Mouse (Mus musculus) kidney, adult 8-10 months (tissue): ENCODE data around the gene Mc1r.

Experiments used
- DNase-seq, 2 experiments: peaks; one replicate each; pipeline ENCODE4 v3.0.0; 2022

The Mc1r gene

DNA sequence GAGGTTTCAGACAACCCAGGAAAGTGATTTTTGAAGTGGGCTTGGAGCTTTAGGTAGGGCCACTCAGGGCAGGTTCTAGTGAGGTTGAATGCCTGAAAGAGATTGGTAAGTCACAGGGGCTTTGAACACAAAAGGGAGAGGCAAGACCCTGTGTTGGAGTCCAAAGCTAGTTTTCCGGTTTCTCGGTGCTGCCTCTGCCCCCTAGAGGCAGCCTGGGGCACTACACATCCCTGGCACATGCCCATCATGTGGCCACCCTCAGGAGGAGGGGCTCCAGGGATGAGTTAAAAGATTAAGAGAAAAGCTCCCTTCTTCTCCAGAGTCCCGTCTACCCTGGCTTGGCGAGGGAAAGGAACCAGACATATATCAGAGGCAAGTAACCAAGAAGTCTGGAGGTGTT, at the start of gene Mc1r:
Mc1r (plus strand) TSS at position 322 of the 400 bp plus-strand sequence.
- peak; percentile 49 to 67 for DNase-seq

DNA sequence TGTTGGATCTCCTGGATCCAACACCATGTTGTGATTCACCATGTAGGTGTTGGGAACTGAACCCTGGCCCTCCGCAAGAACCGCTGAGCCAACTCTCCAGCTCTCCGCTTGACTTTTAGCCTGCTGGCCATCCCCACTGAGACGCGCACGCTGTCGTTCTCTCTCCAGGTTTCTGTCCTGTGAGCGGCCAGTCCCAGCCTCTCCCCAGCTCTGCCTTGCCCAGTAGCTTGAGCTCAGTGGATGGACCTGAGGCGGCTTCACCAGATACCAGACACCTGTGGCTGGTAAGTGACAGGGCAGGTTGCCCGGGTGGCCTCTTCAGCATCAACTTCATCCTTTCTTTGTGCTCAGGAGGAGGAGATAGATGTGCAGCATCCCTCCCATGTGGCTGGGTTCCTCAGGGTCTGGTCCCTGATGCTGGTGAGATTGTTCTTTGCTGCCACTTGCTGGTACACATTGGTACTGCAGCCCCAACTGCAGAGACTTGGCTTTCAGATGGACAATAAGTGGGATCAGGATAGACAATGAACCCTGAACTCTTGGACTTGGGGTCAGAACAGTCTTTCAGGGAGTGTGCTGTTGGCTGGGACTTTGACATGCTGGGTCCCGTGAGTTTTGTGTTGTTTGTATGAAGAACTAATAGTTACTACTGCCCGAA, 45.7 kb upstream of the Mc1r start:
- peak; percentile 76 to 93 for DNase-seq

DNA sequence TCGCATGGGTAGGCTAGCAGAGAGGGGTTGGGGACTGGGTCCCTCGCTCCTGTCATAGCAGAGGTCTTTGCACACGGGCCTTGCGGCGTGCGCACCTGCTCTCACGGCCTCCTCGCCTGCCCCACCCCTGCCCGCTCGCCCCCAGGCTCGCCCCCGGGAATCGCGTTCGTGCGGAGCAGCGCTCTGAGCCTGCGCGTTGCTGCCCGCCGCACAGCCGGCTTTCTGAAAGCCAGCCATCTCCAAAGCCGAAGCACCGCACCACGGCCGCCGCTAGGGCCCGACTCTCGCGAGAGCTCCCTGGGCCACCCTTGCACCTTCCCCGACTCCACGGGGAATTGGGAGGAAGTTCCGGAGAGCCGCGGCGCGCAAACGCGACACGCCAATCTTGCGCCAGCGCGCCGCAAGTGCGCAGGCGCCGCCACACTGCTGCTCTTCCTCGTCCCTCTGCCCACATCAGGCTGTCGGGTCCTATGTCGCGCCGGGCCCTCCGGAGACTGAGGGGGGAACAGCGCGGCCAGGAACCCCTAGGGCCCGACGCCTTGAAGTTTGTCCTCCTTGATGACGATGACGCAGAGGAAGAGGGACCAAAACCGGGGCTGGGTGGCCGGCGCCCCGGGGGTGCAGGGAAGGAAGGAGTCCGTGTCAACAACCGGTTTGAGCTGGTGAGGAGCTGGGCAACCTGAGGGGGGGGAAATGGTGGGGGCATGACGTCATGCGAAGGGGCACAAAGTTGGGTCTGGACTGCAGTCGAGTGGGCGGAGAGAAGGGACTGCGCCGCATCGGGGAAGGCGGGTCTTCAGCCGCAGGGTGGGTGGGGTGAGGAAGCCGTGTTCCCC, 33.3 kb upstream of the Mc1r start, which contains the start of gene Tcf25:
Tcf25 (plus strand) TSS at position 351 of the 836 bp plus-strand sequence.
- DNase-seq: peak; percentile 94 to 96

DNA sequence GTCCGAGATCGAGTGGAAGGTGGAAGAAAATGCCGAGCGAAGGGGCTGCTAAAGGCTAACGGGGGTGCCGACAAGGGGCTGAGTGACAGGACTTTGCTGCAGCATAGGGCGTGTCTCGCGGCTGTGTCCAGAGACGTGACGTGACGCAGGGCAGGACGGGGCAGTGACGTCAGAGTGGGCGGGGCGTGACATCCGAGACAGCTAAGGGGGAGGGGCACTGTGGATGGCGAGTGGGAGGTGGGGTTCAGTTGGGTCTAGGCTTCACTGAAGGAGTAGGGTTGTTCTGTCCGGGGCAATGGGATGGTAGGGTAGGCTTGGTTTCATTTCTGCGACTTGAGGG, 32.7 kb upstream of the Mc1r start:
- peak; percentile 90 to 93 for DNase-seq

DNA sequence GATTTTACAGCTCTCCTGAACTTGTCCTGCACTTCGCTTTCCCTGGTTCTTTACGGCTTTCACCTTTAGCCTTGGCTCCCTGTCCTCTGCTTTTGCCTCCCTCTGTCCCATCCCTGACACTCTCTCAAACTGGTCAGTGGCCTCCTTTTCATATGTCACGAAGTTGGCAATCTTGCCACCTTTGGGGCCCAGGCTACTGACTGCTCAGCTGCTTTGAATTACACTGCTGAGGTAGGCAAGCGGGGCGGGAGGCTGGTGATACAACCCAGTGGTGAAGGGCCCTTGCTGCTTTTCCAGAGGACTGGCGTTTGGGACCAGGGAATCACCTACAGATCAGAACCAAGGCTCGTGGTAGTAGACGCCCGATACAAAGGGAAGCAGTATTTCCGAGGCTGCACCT, 31.2 kb upstream of the Mc1r start:
- DNase-seq: no peak

DNA sequence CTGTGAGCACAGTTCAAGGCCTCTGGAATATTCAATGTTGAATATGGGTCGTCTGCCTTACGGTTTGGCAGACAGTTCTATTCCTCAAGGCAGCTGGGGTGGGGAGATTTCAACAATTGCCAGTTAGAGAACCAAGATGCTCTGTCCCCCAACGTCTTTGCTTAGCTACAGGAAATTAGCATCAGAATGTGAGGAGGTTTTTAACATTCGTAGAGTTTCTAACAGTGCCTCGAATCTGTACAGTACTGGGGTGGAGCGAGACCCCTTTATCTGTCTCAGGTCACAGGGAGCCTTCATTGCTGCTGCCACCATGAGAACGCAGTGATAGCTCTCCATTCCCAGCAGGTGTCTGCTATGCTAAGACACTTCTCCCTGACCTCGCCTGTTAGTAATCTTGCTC, 30.8 kb upstream of the Mc1r start:
- DNase-seq: no peak

DNA sequence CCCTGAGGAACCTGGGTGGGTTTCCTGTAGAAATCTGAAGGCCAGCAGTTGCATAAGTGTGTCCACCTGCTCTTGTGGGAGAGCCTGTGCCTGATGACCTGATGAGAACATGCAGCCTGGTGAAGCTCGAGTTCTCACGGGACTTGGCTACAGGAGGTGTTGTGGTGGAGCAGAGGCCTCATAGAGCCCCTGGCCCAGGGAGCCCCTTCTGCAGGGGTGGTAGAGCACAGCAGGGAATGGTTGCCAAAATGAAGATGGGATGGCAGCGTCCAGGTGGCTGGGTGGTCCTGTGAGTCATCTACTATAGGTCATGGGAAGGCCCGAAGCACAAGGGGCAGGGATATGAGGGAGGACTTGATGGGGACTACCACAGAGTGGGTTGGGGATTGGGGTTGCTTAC, 25.2 kb upstream of the Mc1r start:
- DNase-seq: no peak

DNA sequence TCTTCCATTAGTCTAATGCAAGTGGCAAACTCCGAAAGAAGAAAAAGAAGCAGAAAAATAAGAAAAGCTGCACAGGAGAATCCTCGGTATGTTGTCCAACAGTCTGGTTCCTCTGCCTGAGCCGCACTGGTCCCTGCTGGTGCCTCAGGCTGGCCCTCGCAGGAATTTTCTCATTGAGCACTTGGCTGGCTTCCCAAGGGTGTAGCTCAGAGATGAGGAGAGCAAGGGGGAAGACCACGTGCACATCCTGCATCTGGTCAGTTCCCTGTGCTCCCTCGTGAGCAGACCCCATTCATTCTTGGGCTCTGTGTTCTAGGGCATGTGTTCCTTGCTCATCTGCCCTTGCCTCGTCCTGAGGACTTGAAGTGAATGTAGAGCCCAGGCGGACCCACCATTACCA, 24.4 kb upstream of the Mc1r start:
- DNase-seq: no peak

DNA sequence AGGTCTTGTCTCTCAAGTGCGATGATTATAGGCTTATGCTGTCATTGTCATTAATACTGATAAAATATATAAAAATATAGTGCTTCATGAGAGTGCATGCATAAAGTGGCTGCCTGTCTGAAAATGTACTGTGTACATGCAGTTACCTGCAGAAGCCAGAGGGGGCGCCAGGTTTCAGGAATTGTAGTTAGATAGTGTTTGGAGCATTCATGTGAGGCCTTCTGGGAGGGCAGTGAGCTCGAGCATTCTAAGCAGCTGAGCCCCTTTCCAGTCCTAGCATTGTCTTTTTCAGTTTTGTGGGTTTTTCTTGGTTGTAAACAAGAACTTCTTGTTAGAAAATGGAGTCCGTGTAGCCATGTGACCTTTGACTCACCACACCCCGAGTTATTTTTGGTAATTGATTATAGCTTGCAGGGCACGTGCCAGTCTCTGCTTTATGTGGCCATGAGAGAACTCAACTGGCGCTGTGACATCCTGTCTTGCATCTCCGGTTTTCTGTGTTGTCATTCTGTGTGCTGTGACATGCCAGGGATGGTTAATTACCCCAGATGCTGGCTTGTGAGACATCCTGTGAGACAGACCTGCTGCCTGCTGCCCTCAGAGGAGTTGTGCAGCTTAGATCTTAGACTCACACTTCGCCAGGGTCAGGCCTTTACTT, 21.9 kb upstream of the Mc1r start:
- peak in 1 of 2 experiments; percentile 24 for DNase-seq

DNA sequence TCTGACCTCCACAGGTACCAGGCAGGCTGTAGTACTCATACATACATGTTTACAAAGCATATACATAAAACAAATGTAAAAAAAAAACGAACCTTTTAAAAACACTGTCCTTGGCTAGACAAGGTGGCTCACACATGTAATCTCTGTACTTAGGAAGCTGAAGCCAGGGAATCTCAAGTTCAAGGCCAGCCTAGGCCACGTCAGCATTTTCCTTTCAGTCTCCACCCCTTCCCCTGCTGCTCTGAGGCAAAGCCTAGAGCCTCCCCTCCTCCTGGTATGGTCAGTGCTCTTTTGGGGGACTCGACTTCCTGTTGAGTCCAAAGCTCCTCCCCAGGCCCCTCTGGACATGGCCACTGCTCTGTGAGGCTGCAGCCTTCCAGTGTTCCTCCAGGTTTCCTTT, 19.9 kb upstream of the Mc1r start:
- no peak for DNase-seq

DNA sequence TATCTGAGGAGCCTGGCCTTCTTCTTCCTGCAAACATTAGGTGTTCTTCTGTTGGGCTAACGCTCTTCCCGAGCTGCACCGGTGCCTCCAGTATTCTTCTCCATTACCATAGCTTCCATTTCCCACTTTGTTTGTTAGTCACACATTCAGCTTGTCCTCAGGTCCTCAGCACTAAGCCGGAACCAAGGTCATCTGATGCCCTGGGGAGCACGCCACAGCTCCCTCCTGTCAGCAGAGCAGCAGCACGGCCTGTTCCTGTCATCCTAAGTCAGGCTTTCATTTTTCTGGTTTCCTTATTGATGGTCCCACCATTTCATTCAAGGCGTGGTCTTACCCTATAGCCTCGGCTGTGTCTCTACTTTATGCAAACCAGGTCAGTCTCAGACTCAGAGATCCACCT, 19.1 kb upstream of the Mc1r start:
- no peak for DNase-seq

DNA sequence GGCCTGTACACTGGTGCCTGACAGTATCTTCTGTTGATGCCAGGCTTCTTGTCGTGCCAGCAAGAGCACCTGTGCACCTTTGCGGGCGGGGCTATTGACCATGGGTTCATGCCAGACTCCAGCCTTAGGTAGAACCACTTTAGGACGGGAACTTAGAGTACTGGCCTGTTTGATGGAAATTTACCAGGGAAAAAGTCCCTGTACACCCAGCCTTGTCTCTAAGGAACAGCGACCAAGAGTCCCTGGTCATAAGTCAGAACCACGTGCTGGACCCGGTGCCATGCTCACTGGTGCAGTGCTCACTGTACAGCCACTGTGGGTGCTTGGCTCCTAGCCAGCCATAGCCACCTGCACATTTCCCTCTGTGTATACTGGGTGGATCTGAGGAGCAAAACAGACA, 17.9 kb upstream of the Mc1r start:
- DNase-seq: peak; percentile 51

DNA sequence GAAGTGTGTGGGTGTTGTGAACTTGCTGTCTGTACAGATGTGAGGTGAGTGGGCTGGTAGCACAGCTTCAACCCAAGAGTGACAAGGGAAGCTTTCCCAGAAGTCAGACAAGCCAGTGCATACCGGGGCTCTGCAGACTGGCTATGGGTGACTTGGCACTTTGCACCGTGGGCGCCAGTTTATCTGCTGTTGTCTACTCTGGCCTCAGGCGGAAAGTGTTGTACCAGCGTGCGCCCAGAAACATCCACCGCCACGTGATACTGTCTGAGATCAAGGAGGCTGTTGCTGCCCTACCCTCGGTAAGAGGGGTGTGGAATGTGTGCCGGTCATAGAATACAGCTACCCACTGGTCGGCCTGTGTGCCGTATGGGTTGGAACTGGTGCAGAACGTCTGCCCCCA, 8.6 kb upstream of the Mc1r start:
- no peak for DNase-seq

DNA sequence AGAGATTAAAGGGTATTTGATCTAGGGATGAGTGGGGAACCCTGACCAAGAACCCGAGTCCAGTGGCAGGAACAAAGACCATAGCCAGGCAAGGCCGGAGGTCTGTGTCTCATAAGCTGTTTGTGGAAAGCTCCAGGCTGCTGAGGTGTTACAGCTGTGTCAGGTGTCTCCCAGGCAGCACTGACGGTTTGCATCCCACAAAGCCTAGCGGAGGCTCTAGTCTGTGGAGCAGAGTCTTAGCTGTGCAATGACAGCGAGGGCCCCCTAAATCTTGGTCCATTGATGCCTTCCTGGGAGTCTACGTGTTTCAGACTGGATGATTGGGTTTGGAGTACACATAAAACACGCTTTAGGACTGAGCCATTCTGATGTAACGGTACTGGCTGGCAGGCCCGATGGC, 5.0 kb upstream of the Mc1r start:
- DNase-seq: no peak

DNA sequence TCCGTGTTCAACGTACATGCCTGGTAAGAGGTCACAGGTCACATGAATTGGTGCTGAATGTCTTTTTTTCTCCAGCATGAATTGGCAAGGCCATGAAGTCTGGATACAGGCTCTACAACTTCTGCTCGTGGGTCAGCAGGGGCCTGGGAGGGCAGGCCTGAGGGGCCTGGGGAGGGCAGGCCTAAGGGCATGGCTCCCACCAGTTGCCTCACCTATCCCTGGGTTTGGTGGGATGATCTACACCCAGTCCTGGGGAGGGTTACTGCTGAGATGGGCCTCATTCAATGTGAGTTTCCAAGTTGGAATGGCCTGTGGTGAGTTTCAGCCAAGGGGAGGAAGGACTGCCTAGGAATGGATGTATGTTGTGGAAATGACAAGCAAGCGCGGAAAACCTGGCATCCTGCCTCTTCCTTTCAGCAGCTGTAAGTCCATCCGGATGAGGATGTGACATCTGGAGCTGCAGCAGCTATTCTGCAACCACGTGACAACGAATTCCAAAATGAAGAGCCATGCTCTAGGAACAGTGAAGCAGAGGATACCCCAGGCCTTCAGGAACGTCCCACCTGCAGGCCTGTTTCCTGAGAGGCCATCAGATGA, 4.1 kb upstream of the Mc1r start:
- no peak for DNase-seq

DNA sequence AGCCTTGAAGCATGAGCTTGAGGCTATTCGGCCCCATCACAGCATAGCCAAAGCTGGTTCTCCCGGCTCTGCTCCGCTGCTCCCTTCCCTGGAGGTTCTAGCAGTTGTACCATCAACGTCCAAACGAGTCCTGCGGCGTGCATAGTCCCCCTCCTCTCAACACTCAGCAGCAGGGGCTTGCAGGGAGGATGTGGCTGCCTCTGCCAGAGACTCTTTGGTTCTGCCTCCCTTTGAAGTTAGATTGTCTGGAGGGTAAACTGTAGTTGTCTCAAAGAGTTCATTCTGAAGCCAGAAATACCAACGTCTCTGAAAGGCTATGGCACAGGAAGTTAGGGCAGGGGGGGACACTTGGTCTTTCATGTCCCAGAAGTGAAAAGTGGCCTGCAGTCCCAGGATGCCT, 2.4 kb upstream of the Mc1r start:
- no peak for DNase-seq

DNA sequence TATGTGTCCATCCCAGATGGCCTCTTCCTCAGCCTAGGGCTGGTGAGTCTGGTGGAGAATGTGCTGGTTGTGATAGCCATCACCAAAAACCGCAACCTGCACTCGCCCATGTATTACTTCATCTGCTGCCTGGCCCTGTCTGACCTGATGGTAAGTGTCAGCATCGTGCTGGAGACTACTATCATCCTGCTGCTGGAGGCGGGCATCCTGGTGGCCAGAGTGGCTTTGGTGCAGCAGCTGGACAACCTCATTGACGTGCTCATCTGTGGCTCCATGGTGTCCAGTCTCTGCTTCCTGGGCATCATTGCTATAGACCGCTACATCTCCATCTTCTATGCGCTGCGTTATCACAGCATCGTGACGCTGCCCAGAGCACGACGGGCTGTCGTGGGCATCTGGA, 705 bp downstream of the Mc1r start:
- no peak for DNase-seq

DNA sequence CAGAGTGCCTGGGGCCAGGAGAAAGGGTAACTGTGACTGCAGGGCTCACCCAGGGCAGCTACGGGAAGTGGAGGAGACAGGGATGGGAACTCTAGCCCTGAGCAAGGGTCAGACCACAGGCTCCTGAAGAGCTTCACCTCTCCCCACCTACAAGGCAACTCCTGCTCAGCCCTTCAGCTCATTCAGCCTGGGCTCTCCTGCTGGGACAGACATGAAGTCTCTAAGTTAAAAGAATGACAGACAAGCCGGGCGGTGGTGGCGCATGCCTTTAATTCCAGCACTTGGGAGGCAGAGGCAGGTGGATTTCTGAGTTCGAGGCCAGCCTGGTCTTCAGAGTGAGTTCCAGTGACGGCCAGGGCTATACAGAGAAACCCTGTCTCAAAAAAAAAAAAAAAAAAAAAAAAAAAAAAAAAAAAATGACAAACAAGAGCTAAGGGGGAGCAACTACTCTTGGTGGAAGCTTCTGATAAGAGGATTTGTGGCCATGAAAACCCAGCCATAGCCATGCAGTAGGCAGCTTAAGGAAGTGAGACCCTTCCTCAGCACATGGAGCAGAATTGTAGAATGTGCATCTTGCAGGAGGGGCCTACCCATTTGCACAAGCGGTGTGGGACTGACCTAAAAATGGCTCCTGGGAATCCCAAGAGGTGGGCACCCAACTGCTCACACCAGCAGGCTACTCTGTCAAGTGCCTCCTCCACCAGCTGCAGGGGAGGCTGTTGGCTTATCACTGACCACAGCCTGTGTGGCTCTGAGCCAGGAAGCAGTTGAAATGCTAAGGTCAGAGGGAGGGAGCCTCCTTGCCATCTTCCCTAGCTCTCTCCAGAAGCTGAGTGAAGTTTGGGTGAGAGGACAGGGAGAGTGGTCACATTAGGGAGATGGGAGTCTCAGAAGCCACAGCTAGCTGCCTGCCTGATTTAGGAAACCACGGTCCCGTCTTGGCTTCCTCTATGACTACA, 2.0 kb downstream of the Mc1r start:
- no peak for DNase-seq

DNA sequence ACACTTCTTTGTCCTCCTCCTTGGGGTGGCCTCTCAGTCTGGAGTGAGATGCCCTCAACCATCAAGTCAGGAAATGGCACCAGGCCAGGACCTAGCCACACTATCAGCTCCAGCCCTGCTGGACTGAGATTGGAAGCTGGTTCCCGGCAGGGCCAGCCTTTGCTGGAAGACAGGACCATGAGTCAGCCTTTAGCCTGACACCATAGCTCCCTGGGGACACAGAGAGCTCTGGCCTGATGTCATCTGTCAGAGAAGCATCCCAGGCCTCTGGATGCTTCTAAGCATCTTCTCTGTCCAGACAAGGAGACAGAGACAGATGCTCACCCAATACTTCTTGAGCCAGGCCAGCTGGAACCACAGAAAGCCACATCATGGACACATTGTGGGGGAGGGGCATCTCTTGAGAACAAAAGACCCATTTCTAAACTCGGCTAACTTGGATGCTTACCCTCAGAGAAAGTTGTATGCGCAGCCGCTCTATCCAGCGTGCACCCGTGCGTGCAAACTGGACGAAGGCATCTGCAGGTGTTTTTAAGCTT, 3.2 kb downstream of the Mc1r start:
- DNase-seq: no peak

DNA sequence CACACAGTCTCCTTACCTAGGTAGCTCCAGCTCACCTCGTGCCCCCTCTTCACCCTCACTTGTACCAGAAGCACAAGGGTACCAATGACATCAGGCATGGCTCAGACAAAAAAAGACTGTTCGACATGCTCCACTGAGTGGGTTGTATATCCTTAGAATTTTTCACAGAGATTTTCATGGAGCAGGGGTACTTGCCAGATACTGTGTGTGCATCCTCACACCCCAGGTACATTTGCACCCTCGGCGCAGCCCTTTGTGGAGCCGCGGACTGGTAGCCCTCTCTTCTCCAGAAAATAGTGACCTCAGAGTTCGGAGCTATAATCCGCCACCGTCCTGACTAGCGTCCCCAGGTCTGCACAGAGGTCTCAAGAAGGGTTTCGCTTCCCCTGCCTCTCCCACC, 3.9 kb downstream of the Mc1r start:
- no peak for DNase-seq

DNA sequence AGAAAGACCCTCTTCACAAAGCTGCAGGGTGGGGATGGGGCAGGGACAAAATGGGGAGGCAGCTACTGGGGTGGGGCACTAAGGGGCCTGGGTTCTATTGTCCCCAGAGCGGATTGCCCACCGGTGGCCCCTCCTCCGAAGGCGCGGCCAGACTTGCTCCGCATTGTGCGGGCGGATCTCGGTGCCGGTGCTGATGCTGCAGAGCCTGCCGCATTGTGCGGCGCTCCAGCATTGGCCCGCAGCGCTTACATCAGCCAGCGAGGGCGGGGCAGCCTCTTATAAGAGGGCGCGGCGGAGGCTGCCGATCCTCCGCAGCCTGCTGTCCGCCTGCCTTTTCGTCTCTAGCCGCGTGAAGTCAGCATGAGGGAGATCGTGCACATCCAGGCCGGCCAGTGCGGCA, 4.3 kb downstream of the Mc1r start, which contains the start of gene Tubb3:
Tubb3 (plus strand) TSS at position 179 of the 400 bp plus-strand sequence.
- DNase-seq: no peak

DNA sequence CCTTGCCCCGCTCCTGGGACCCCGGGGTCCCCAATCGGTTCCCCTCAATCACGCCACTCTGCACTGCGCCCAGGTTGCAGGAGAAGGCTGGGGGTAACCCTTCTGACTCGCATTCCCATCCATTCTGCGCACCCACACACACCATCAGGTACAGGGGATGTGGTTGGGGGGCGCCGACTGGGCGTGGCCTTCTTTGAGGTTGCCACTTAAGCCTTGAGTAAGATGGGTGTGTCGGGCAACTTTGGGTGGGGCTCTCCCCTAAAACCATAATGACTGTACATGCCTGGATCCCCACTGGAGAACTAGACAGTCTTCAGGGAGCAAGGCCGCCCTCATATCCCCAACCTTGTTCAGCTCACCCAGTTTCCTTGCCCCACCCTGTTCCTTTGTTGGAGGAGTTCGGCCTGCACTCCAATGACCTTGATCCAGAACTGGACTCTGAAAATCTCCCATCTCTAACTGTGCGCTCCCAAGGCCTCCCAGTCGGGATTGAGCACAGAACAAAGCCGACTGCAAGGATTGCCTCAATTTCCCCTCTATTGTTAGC, 4.9 kb downstream of the Mc1r start:
- DNase-seq: no peak
